Mouse (Mus musculus) cerebellum, adult (tissue): ENCODE results near the gene Aff2.

ENCODE experiments used
- ATAC-seq: cut with Nextera tagmentation; 2 replicates; pipeline ENCODE4 v1.9.2; 2017; ENCODE audit warnings: mild to moderate bottlenecking, moderate library complexity, mixed read lengths; ENCODE audit not compliant: insufficient number of reproducible peaks, low FRiP score, low TSS enrichment

Gene Aff2

GRCm38 (mm10) chrX:69738972-69739371 is 378.9 kb downstream of the Aff2 start:
- ATAC-seq, result no peak

- ATAC-seq, result no peak
Measured at GRCm38 (mm10) chrX:69744962-69745597, 385.0 kb downstream of the Aff2 start.

- no peak for ATAC-seq
Measured at GRCm38 (mm10) chrX:69801890-69802439, 441.9 kb downstream of the Aff2 start.

GRCm38 (mm10) chrX:69802481-69802880 is 442.4 kb downstream of the Aff2 start:
- no peak for ATAC-seq

GRCm38 (mm10) chrX:69811798-69812197 is 451.7 kb downstream of the Aff2 start:
- no peak for ATAC-seq

- no peak for ATAC-seq
Measured at GRCm38 (mm10) chrX:69815054-69815453, 455.0 kb downstream of the Aff2 start.

GRCm38 (mm10) chrX:69817679-69818078 is 457.6 kb downstream of the Aff2 start:
- no peak for ATAC-seq

GRCm38 (mm10) chrX:69818188-69818587 is 458.1 kb downstream of the Aff2 start:
- ATAC-seq, result no peak

DNA sequence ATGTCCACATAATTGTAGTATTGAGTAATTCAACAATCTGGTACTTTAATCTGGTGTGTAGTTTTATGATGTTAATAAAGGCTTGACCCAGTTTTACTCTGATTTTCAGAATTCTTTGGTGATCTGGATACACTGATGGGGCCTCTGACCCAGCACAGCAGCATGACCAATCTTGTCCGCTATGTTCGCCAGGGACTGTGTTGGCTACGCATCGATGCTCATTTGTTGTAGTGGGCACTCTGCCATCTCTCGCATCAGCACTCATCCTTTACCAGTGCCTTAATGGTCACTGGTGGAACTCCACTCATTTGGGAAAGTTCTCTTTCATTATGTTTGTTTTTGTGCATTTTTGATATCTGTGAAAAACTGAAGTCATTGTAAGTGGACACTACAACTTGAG is 507.5 kb downstream of the Aff2 start:
- no peak for ATAC-seq

DNA sequence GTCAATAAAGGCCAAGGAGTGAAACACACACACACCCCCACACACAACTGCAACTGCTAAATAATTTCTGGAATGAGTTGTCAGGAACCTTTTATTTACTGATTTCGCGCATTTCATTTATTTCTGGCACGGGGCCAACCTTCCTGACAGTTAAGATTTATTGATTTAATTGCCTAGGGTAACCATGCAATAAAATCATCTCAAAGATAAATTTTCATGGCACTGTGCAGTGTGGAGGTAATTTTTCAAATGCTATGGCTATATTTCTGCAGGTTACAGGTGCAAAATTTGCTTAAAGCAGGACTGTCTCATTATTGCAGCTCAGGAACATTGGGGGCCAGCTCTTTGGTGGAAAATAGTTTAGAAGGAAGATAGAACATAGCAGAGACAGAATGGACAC is 531.6 kb downstream of the Aff2 start:
- no peak for ATAC-seq
